Mouse (Mus musculus) embryonic facial prominence, embryonic 14.5 days (tissue): ENCODE results near the gene Tent5a. TPM values are rescaled to one million over a fixed set of nuclear protein-coding genes. Genes with fewer than 3 reads are reported as not detected.

Source experiments
- polyA plus RNA-seq: library from polyadenylated mRNA; unstranded; fragments of >200 nt; fragmentation: Nextera tagmentation; extraction: Ambion mirVana; gene quantifications from 2 replicates; pipeline ENCODE4 v1.2.1, GENCODE M21; 2014

Tent5a gene
- polyA plus RNA-seq, 1 experiment from 2014 or later = 34.2 TPM

Other genes starting within 250 kb of the Tent5a start
- not detected in 2 replicates for gene Gm11114, start 14.6 kb downstream of the Tent5a start, polyA plus RNA-seq